Mouse (Mus musculus) heart, embryonic 15.5 days (tissue): Measurements from ENCODE around the gene Ms4a8a. TPM values are rescaled to one million over a fixed set of nuclear protein-coding genes. Genes with fewer than 3 reads are reported as not detected.
"Not testable (repeated sequence)": the region's sequence is repeated elsewhere in the genome, so short reads cannot be mapped to it uniquely, and the experiment has no call there.

Source experiments
- ATAC-seq: fragments of 200-750 bp; cut with Nextera tagmentation; replicated peaks from 2 replicates; pipeline ENCODE4 v1.8.0; 2017; ENCODE audit warnings: low read depth, moderate TSS enrichment; ENCODE audit not compliant: insufficient number of reproducible peaks, insufficient read depth, low FRiP score
- H3K27ac ChIP-seq: fragments of 300-500 bp; sonication (generic); 2 replicates; pipeline ENCODE4 v1.5.1; 2015; ENCODE audit warnings: mild to moderate bottlenecking, inconsistent platforms
- H3K27me3 ChIP-seq: fragments of 300-500 bp; sonication (generic); 2 replicates; pipeline ENCODE4 v1.6.1; 2015; ENCODE audit warnings: inconsistent platforms
- H3K36me3 ChIP-seq: fragments of 300-500 bp; sonication (generic); 2 replicates; pipeline ENCODE4 v1.6.1; 2015; ENCODE audit warnings: mild to moderate bottlenecking, inconsistent platforms
- H3K4me1 ChIP-seq: fragments of 300-500 bp; sonication (generic); replicated peaks from 2 replicates; pipeline ENCODE4 v1.6.1; 2015; ENCODE audit warnings: inconsistent platforms
- H3K4me2 ChIP-seq: fragments of 300-500 bp; sonication (generic); 2 replicates; pipeline ENCODE4 v1.6.1; 2015; ENCODE audit warnings: inconsistent platforms, mild to moderate bottlenecking, moderate library complexity
- H3K4me3 ChIP-seq: fragments of 300-500 bp; sonication (generic); 2 replicates; pipeline ENCODE4 v1.5.1; 2015; ENCODE audit warnings: mild to moderate bottlenecking, inconsistent platforms
- H3K9ac ChIP-seq: fragments of 300-500 bp; sonication (generic); 2 replicates; pipeline ENCODE4 v1.6.1; 2015; ENCODE audit warnings: mild to moderate bottlenecking, inconsistent platforms
- H3K9me3 ChIP-seq: fragments of 300-500 bp; sonication (generic); replicated peaks from 2 replicates; pipeline ENCODE4 v1.6.1; 2016; ENCODE audit warnings: inconsistent platforms
- WGBS: fragments of 180-500 bp; shearing (Covaris S2); methylation state at CpG from one replicate; pipeline ENCODE4 v1.1.7; 2015; ENCODE audit warnings: mixed read lengths; 5-methylcytosine and 5-hydroxymethylcytosine counted together
- polyA plus RNA-seq: library from polyadenylated mRNA; unstranded; fragments of >200 nt; fragmentation: Nextera tagmentation; extraction: Ambion mirVana; gene quantifications from 2 replicates; pipeline ENCODE4 v1.2.1, GENCODE M21; 2015

Gene Ms4a8a
- polyA plus RNA-seq, 1 experiment from 2014 or later, result 0.11 TPM

- H3K4me2 ChIP-seq, H3K27me3 ChIP-seq, H3K4me3 ChIP-seq, H3K9me3 ChIP-seq, H3K27ac ChIP-seq, H3K9ac ChIP-seq, H3K4me1 ChIP-seq, ATAC-seq, H3K36me3 ChIP-seq: not testable (repeated sequence)
- 92% methylated on average over 1 of the region's 1 CpGs for WGBS
Observed at GRCm38 (mm10) chr19:11055700-11056099, 25.2 kb downstream of the Ms4a8a start.

- Histone ChIP-seq H3K27ac (no peak overlapping the region), H3K4me2 (no peak overlapping the region), H3K4me1 (no peaks in the 10 kb centered on the region), H3K9ac (no peak overlapping the region), H3K27me3 (no peaks in the 10 kb centered on the region), H3K4me3 (no peak overlapping the region), H3K36me3 (no peaks in the 10 kb centered on the region), H3K9me3 (no peaks in the 10 kb centered on the region)
- ATAC-seq, result no peak
- 59% methylated on average over 3 of the region's 3 CpGs for WGBS
Observed at GRCm38 (mm10) chr19:11053277-11053676, 27.6 kb downstream of the Ms4a8a start.

GRCm38 (mm10) chr19:11052877-11053276 is 28.0 kb downstream of the Ms4a8a start:
- ATAC-seq, result no peak
- Histone ChIP-seq H3K27ac (no peak overlapping the region), H3K27me3 (no peaks in the 10 kb centered on the region), H3K9me3 (no peaks in the 10 kb centered on the region), H3K9ac (no peak overlapping the region), H3K4me2 (no peak overlapping the region), H3K4me3 (no peak overlapping the region), H3K4me1 (no peaks in the 10 kb centered on the region), H3K36me3 (no peaks in the 10 kb centered on the region)
- 64% methylated on average over 5 of the region's 5 CpGs for WGBS

- ATAC-seq, result no peak
- Histone ChIP-seq H3K36me3 (no peaks in the 10 kb centered on the region), H3K9me3 (no peaks in the 10 kb centered on the region), H3K4me2 (no peak overlapping the region), H3K4me3 (no peak overlapping the region), H3K27ac (no peak overlapping the region), H3K9ac (no peak overlapping the region), H3K27me3 (no peaks in the 10 kb centered on the region), H3K4me1 (no peaks in the 10 kb centered on the region)
- WGBS, result 60% methylated on average over 2 of the region's 2 CpGs
Observed at GRCm38 (mm10) chr19:11050286-11050685, 30.6 kb downstream of the Ms4a8a start.

- H3K27ac ChIP-seq, result no peak overlapping the region
- H3K9ac ChIP-seq, result no peak overlapping the region
- peaks cover 3% of the 10 kb centered on the region; the same call in 1 of the 2 replicates for H3K4me1 ChIP-seq
- no peak overlapping the region for H3K4me2 ChIP-seq
- no peak for ATAC-seq
- H3K9me3 ChIP-seq, result no peaks in the 10 kb centered on the region
- no peak overlapping the region for H3K4me3 ChIP-seq
- H3K36me3 ChIP-seq, result no peaks in the 10 kb centered on the region
- no peaks in the 10 kb centered on the region for H3K27me3 ChIP-seq
Observed at GRCm38 (mm10) chr19:11049426-11049825, 31.5 kb downstream of the Ms4a8a start.

- no peaks in the 10 kb centered on the region for H3K9me3 ChIP-seq
- H3K9ac ChIP-seq, result no peak overlapping the region
- 54% methylated on average over 1 of the region's 1 CpGs for WGBS
- no peak for ATAC-seq
- peaks cover 3% of the 10 kb centered on the region; the same call in 1 of the 2 replicates for H3K4me1 ChIP-seq
- H3K27me3 ChIP-seq, result no peaks in the 10 kb centered on the region
- H3K27ac ChIP-seq, result no peak overlapping the region
- H3K36me3 ChIP-seq, result no peaks in the 10 kb centered on the region
- no peak overlapping the region for H3K4me3 ChIP-seq
- no peak overlapping the region for H3K4me2 ChIP-seq
Observed at GRCm38 (mm10) chr19:11048503-11048902, 32.4 kb downstream of the Ms4a8a start.

- Histone ChIP-seq H3K27ac (no peak overlapping the region), H3K9ac (no peak overlapping the region), H3K36me3 (no peaks in the 10 kb centered on the region), H3K27me3 (no peaks in the 10 kb centered on the region), H3K4me1 (peaks cover 3% of the 10 kb centered on the region; the same call in 1 of the 2 replicates), H3K4me2 (no peak overlapping the region), H3K9me3 (no peaks in the 10 kb centered on the region), H3K4me3 (no peak overlapping the region)
- WGBS, result 69% methylated on average over 6 of the region's 6 CpGs
- ATAC-seq, result no peak
Observed at GRCm38 (mm10) chr19:11048009-11048408, 32.9 kb downstream of the Ms4a8a start.

GRCm38 (mm10) chr19:11044996-11045711 is 35.7 kb downstream of the Ms4a8a start:
- H3K4me2 ChIP-seq, result peak overlapping the region; percentile 72
- peak overlapping the region; percentile 43 for H3K4me3 ChIP-seq
- H3K36me3 ChIP-seq, result no peaks in the 10 kb centered on the region
- H3K4me1 ChIP-seq, result peaks cover 3% of the 10 kb centered on the region; the same call in 1 of the 2 replicates
- WGBS, result 8% methylated on average over 32 of the region's 40 CpGs
- H3K9me3 ChIP-seq, result no peaks in the 10 kb centered on the region
- H3K27me3 ChIP-seq, result no peaks in the 10 kb centered on the region
- peak overlapping the region; percentile 38; the same call in 1 of the 2 replicates for H3K9ac ChIP-seq
- peak; percentile 99 for ATAC-seq
- no peak overlapping the region for H3K27ac ChIP-seq

- no peaks in the 10 kb centered on the region for H3K36me3 ChIP-seq
- H3K4me2 ChIP-seq, result peak overlapping the region; percentile 72
- no peaks in the 10 kb centered on the region for H3K9me3 ChIP-seq
- H3K27me3 ChIP-seq, result no peaks in the 10 kb centered on the region
- H3K4me1 ChIP-seq, result peaks cover 3% of the 10 kb centered on the region; the same call in 1 of the 2 replicates
- H3K4me3 ChIP-seq, result peak overlapping the region; percentile 43
- 19% methylated on average over 5 of the region's 5 CpGs for WGBS
- ATAC-seq, result peak; percentile 34
- H3K9ac ChIP-seq, result peak overlapping the region; percentile 38; the same call in 1 of the 2 replicates
- H3K27ac ChIP-seq, result no peak overlapping the region
Observed at GRCm38 (mm10) chr19:11044671-11044995, 36.3 kb downstream of the Ms4a8a start.

GRCm38 (mm10) chr19:11037570-11037969 is 43.3 kb downstream of the Ms4a8a start:
- no peak overlapping the region for H3K4me2 ChIP-seq
- no peak for ATAC-seq
- H3K9me3 ChIP-seq, result no peaks in the 10 kb centered on the region
- H3K27ac ChIP-seq, result no peak overlapping the region
- H3K27me3 ChIP-seq, result no peaks in the 10 kb centered on the region
- H3K9ac ChIP-seq, result no peak overlapping the region
- H3K36me3 ChIP-seq, result no peaks in the 10 kb centered on the region
- no peaks in the 10 kb centered on the region for H3K4me1 ChIP-seq
- H3K4me3 ChIP-seq, result no peak overlapping the region

GRCm38 (mm10) chr19:11022382-11022781 is 58.5 kb downstream of the Ms4a8a start:
- no peaks in the 10 kb centered on the region for H3K36me3 ChIP-seq
- H3K9ac ChIP-seq, result no peak overlapping the region
- no peaks in the 10 kb centered on the region for H3K27me3 ChIP-seq
- H3K27ac ChIP-seq, result no peak overlapping the region
- no peak for ATAC-seq
- H3K4me3 ChIP-seq, result no peak overlapping the region
- no peak overlapping the region for H3K4me2 ChIP-seq
- H3K9me3 ChIP-seq, result no peaks in the 10 kb centered on the region
- no peaks in the 10 kb centered on the region for H3K4me1 ChIP-seq

GRCm38 (mm10) chr19:11017891-11018290 is 63.0 kb downstream of the Ms4a8a start, which contains the start of gene Ms4a18:
Ms4a18 (minus strand) TSS chr19:11018031.
- Histone ChIP-seq H3K36me3 (no peaks in the 10 kb centered on the region), H3K4me1 (no peaks in the 10 kb centered on the region), H3K4me2 (no peak within 1 kb of the TSS), H3K4me3 (no peak within 1 kb of the TSS), H3K27ac (no peak within 1 kb of the TSS), H3K9ac (no peak within 1 kb of the TSS), H3K27me3 (no peaks in the 10 kb centered on the region), H3K9me3 (no peaks in the 10 kb centered on the region)
- no peak for ATAC-seq
- 69% methylated on average over 3 of the region's 3 CpGs for WGBS
